Mouse (Mus musculus) intestine, embryonic 16.5 days (tissue): ENCODE data around the gene Snx32. TPM values are rescaled to one million over a fixed set of nuclear protein-coding genes. Genes with fewer than 3 reads are reported as not detected.

ENCODE experiments used
- ATAC-seq: fragments of 200-750 bp; cut with Nextera tagmentation; 2 replicates; pipeline ENCODE4 v1.8.0; 2017; ENCODE audit warnings: moderate TSS enrichment, moderate library complexity
- H3K27ac ChIP-seq: fragments of 300-500 bp; sonication (generic); 2 replicates; pipeline ENCODE4 v1.5.1; 2014; ENCODE audit warnings: mild to moderate bottlenecking, low read length
- H3K27me3 ChIP-seq: fragments of 300-500 bp; sonication (generic); replicated peaks from 2 replicates; pipeline ENCODE4 v1.6.1; 2014; ENCODE audit warnings: low read length, control low read depth, mixed read lengths; ENCODE audit not compliant: control insufficient read depth, insufficient read depth
- H3K36me3 ChIP-seq: fragments of 300-500 bp; sonication (generic); 2 replicates; pipeline ENCODE4 v1.6.1; 2014; ENCODE audit warnings: low read length, control low read depth; ENCODE audit not compliant: control insufficient read depth, insufficient read depth
- H3K4me1 ChIP-seq: fragments of 300-500 bp; sonication (generic); 2 replicates; pipeline ENCODE4 v1.6.1; 2014; ENCODE audit warnings: low read length, control low read depth, mixed read lengths; ENCODE audit not compliant: control insufficient read depth, insufficient read depth
- H3K4me2 ChIP-seq: fragments of 300-500 bp; sonication (generic); 2 replicates; pipeline ENCODE4 v1.6.1; 2014; ENCODE audit warnings: low read depth, low read length, control low read depth
- H3K4me3 ChIP-seq: fragments of 300-500 bp; sonication (generic); 2 replicates; pipeline ENCODE4 v1.5.1; 2014; ENCODE audit warnings: mild to moderate bottlenecking, low read length
- H3K9ac ChIP-seq: fragments of 300-500 bp; sonication (generic); 2 replicates; pipeline ENCODE4 v1.6.1; 2014; ENCODE audit warnings: low read depth, low read length
- H3K9me3 ChIP-seq: fragments of 300-500 bp; sonication (generic); 2 replicates; pipeline ENCODE4 v1.6.1; 2016; ENCODE audit warnings: low read length, control low read depth; ENCODE audit not compliant: control insufficient read depth
- WGBS: fragments of 180-500 bp; shearing (Covaris S2); extraction: QIAGEN DNeasy Blood & Tissue Kit; methylation state at CpG from one replicate; pipeline ENCODE4 v1.1.7; 2014; 5-methylcytosine and 5-hydroxymethylcytosine counted together
- polyA plus RNA-seq: library from polyadenylated mRNA; unstranded; fragments of >200 nt; fragmentation: Nextera tagmentation; extraction: Ambion mirVana; gene quantifications from 2 replicates; pipeline ENCODE4 v1.2.1, GENCODE M21; 2015

Snx32 gene
- polyA plus RNA-seq, 1 experiment from 2014 or later = 6.9 TPM

DNA sequence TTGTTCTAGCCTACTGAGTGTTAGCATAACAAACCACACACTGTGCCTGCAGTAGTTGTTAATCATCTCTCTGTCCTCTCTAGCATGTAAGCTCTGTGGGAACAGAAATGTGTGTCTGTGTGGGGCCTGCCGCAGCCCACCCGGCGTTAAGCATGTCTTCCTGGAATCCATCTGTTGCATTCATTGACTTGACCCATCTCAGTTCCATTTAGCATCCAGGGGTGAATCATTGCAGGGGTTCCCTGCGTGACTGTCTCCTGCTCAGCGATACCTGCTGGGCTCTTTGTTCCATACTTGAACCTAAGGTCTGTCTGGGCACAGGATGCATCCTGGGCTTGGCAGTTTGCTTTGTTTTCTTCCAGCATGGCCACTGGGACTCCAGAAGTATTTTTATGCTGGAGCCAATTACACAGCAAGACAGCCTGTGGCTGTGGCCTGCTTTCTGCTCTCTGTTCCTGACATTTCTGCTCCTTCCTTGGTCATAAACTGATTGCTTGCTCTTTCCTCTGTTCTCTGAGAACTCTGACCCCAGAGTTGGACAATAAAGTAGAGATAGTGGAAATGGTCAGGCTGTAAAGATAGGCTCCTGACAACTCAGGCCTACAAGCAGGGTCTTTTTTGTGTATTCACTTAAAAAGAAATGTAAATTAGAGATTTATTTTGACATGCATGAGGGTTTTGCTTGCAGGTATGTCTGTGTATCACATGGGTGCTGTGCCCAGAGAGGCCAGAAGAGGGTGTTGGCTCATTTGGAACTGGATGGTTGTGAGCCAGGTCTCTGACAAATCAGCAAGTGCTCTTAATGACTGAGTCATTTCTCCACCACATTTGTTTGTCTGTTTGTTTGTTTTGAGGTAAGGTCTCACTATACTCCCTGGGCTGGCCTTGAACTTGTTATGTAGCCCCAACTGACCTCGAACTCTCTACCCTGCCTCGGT is 5.8 kb upstream of the Snx32 start:
- Histone ChIP-seq H3K27ac (peak overlapping the region; percentile 65), H3K9me3 (no peaks in the 10 kb centered on the region), H3K4me2 (no peak overlapping the region), H3K9ac (no peak overlapping the region), H3K36me3 (no peaks in the 10 kb centered on the region), H3K27me3 (no peaks in the 10 kb centered on the region), H3K4me3 (no peak overlapping the region), H3K4me1 (peaks cover 19% of the 10 kb centered on the region)
- ATAC-seq = peak; percentile 62
- WGBS = 68% methylated on average over 7 of the region's 7 CpGs

DNA sequence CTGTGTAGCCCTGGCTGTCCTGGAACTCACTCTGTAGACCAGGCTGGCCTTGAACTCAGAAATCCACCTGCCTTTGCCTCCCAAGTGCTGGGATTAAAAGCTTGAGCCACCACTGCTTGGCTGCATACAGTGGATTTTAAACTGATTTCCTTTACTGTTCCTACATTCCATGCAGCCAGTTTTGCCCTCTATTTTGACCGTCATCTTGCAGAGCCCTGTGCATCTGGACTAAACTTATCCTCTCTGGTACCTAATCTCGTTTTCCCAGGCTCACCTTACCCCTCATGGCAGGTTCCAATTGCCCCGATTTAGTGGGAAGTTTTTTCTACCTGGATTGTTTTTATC is 2.6 kb upstream of the Snx32 start:
- Histone ChIP-seq H3K9ac (no peak overlapping the region), H3K4me1 (peaks cover 27% of the 10 kb centered on the region), H3K36me3 (no peaks in the 10 kb centered on the region), H3K4me3 (no peak overlapping the region), H3K27me3 (no peaks in the 10 kb centered on the region), H3K9me3 (no peaks in the 10 kb centered on the region), H3K27ac (no peak overlapping the region), H3K4me2 (no peak overlapping the region)
- 84% methylated on average over 3 of the region's 3 CpGs for WGBS
- ATAC-seq = no peak

DNA sequence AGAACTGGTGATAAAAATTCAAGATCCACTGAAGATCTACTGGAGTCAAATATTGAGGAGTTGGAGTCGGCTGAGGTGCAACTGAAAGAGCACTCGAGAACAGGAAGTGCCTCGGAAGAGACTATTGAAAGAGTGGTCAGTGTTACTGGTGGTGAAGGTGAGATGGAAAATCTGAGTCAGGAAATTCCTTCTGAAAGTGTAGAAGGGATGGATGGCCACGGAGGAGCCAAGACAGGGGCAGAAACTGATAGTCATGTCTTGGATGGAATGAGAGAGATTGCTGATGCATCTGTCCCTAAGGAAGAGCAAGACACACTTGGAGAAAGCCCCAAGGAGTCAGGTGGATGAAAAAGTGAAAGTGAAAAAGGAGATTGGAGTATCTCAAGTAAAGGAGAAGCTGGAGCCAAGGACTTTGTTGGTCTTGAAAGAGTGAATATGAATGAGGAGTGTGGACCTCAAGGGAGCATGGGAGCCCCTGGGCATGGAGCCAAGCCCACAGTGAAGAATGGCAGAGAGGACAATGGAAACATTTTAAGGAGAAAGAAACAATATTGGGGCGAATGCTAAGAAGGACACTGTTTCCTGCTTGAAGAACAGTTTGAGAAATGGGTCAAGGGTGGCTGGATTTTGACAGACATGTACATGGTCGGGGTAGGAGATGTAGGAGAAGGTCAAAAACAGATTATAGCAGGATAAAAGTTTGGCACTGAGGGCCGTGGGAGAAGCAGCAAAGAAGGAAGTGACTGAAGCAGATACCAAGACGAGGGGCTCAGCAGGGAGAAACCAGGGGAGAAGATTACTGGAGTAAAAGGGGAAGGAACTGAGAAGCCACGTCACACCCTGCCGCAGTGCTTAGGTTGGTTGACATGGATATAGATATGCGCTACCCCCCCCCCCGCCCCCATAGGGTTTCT is 2.0 kb upstream of the Snx32 start:
- no peak overlapping the region for H3K4me2 ChIP-seq
- no peak for ATAC-seq
- H3K4me3 ChIP-seq = no peak overlapping the region
- no peaks in the 10 kb centered on the region for H3K27me3 ChIP-seq
- WGBS = 78% methylated on average over 12 of the region's 12 CpGs
- peaks cover 27% of the 10 kb centered on the region for H3K4me1 ChIP-seq
- no peaks in the 10 kb centered on the region for H3K36me3 ChIP-seq
- no peak overlapping the region for H3K27ac ChIP-seq
- no peaks in the 10 kb centered on the region for H3K9me3 ChIP-seq
- no peak overlapping the region for H3K9ac ChIP-seq

DNA sequence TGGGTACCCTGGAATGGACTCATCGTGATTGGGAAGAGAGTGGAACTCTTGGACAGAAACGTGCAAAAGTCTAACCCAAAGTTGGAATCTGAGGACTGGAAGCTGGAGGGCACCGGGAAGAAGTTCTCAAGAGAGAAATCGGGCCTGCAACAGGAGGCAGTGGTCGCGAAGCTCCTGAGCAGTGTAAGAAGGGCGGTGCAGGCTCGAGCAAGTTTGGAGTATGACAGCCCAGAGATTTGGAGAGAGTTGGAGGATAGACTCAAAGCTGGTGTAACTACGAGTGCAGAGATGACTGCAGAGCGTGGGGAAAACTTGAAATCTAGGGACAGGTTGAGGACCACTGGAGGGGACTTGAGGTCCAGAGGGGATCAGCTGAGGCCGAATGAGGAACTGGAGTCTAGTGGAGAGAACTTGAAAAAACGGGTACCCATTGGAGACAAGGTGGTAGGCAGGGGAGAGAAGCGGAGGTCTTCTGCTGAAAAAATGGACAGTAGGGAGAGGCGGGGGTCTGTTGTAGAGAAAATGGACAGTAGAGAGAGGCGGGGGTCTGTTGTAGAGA is 815 bp upstream of the Snx32 start:
- peak overlapping the region; percentile 86 for H3K4me2 ChIP-seq
- H3K27ac ChIP-seq = peak overlapping the region; percentile 48
- 50% methylated on average over 15 of the region's 15 CpGs for WGBS
- H3K9me3 ChIP-seq = no peaks in the 10 kb centered on the region
- H3K9ac ChIP-seq = peak overlapping the region; percentile 73
- no peaks in the 10 kb centered on the region for H3K36me3 ChIP-seq
- H3K4me1 ChIP-seq = peaks cover 21% of the 10 kb centered on the region
- peak overlapping the region; percentile 60 for H3K4me3 ChIP-seq
- 0 out of 2 replicates have a peak, but pooled peaks have one; percentile 1 for ATAC-seq
- H3K27me3 ChIP-seq = no peaks in the 10 kb centered on the region

DNA sequence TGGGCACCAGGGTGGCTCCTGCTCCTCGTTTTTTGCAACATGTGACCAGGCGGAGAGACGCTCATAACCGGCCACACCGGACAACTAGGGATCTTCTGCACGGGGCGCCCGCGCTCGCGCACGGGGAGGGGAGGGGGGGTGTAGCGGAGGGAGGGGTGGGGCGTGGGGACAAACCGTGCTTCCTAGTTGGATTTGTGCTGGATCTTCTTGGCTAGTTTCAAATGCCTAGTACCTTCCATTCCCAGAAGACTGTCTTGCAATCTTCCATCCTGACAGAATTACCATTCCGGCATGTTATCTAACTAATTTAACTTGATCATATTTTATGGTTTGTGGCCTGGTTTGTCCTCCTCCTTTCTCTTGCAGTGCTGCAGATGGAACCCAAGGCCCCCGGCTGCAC is 6.7 kb downstream of the Snx32 start, which contains the start of gene 1700020D05Rik:
Gene 1700020D05Rik (minus strand): TSS at position 101 of the 400 bp plus-strand sequence.
- Histone ChIP-seq H3K9ac (no peak within 1 kb of the TSS), H3K27ac (no peak within 1 kb of the TSS), H3K4me2 (no peak within 1 kb of the TSS), H3K27me3 (no peaks in the 10 kb centered on the region), H3K4me3 (no peak within 1 kb of the TSS), H3K4me1 (0 out of 2 replicates have a peak, but pooled peaks cover 2% of the 10 kb centered on the region), H3K36me3 (no peaks in the 10 kb centered on the region), H3K9me3 (no peaks in the 10 kb centered on the region)
- no peak for ATAC-seq
- 52% methylated on average over 17 of the region's 17 CpGs for WGBS

DNA sequence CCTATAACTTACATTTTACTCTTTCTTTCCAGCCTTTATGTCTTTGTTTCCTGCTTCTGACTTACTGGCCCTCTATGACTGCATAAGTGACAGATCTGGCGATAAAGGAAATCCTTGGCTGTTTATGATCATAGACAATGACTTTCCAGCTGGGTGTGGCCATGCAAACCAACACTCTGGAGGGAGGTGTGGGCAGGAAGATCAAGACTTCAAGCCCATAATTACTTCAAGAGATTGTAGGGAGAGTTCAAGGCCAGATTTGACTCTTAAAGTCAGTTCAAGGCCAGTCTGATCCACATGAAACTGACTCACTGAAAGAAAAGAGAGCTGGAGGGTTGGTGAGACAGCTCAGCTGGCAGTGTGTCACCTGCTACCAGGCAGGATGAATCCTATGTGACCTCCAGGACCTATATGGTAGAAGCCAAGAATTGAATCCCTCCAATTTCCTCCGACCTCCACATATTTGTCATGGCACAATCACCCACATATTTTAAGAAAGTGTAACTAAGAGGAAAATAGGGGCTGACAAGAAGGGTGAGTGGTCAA is 9.9 kb downstream of the Snx32 start:
- ATAC-seq = peak; percentile 62
- H3K4me2 ChIP-seq = no peak overlapping the region
- H3K9me3 ChIP-seq = no peaks in the 10 kb centered on the region
- peaks cover 16% of the 10 kb centered on the region for H3K36me3 ChIP-seq
- no peak overlapping the region for H3K4me3 ChIP-seq
- H3K27me3 ChIP-seq = no peaks in the 10 kb centered on the region
- 0 out of 2 replicates have a peak, but pooled peaks cover 2% of the 10 kb centered on the region for H3K4me1 ChIP-seq
- H3K9ac ChIP-seq = no peak overlapping the region
- 75% methylated on average over 2 of the region's 2 CpGs for WGBS
- H3K27ac ChIP-seq = 0 out of 2 replicates have a peak overlapping the region, but pooled peaks have one; percentile 33

DNA sequence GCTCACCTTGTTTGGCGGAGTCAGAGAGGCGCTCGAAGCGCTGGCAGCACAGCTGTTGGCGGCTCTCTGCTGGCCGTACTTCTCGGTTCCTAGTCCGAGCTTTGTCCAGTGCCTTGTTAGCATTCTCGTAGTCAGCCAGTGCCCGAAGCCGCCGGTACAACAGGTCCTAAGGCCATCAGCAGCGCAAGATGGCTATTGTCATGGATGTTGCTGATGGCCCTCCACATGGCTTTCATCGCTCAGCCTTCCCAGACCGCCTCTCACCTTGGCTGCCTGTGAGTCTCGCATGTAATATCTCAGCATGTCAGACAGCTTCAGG is 14.3 kb downstream of the Snx32 start:
- H3K9me3 ChIP-seq = no peaks in the 10 kb centered on the region
- H3K36me3 ChIP-seq = peaks cover 32% of the 10 kb centered on the region
- no peak overlapping the region for H3K27ac ChIP-seq
- H3K27me3 ChIP-seq = no peaks in the 10 kb centered on the region
- no peak overlapping the region for H3K4me2 ChIP-seq
- no peak overlapping the region for H3K9ac ChIP-seq
- 85% methylated on average over 16 of the region's 16 CpGs for WGBS
- H3K4me1 ChIP-seq = peaks cover 17% of the 10 kb centered on the region
- ATAC-seq = no peak
- H3K4me3 ChIP-seq = no peak overlapping the region

DNA sequence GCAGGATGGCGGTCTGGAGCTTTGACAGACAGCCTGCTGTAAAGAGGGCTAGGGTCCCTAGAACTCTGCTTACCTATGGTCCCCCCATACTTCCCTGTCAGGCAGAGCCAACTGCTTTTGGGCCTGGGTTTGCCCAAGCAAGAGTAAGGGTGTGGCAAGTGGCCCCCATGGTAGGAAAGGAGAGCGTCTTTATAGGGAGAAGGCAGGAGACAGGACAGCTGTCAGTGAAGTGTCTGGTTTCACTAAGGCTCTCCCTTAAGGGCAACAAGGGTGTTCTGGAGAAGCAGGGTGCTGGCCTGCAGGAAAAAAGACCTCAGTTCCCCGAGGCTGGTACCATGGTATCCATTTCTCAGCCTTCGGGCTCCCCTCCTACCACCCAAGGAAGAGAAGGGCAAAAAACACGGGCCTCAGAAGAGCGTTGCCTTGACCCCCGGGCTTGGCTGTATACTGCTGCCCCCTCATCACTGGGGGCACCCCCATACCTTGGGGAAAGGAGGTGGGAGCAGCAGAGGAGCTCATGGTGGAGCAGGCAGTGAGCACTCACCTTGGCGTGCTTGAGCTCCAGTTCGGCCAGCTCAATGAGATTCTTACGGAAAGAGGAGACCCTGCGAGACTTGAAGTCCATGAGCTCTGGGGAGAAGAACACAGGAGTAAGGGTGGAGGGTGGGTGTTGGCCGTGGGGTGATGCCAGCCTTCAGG is 14.8 kb downstream of the Snx32 start:
- WGBS = 79% methylated on average over 12 of the region's 12 CpGs
- no peak overlapping the region for H3K4me2 ChIP-seq
- peaks cover 32% of the 10 kb centered on the region for H3K36me3 ChIP-seq
- H3K9me3 ChIP-seq = no peaks in the 10 kb centered on the region
- H3K9ac ChIP-seq = no peak overlapping the region
- no peak for ATAC-seq
- H3K4me1 ChIP-seq = peaks cover 17% of the 10 kb centered on the region
- H3K27ac ChIP-seq = peak overlapping the region; percentile 4; the same call in 1 of the 2 replicates
- H3K4me3 ChIP-seq = no peak overlapping the region
- H3K27me3 ChIP-seq = no peaks in the 10 kb centered on the region
